Mouse (Mus musculus): Measurements from ENCODE around the gene Nthl1.

DNA sequence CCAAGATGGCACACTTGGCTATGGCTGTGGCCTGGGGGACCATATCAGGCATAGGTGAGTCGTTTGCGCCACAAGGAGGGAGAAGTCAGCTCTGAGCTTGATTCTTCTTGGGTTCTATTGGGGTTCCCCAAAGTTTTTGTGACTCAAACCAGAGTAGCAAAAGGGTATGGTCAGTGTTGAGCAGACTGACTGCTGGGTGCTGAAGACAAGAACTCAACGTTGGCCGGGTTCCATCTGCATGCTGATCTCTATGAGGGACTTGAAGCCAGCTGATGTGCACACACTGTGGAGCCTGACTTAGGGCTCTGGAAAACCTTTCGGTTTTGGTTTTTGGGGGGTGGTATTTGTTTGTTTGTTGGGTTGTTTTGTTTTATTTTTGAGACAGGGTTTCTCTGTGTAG is 3.2 kb downstream of the Nthl1 start:
- TF ChIP-seq CTCF (IDR thresholded peaks at IDR 0.05; ENCODE audit: control insufficient read depth, insufficient read depth, insufficient read length), result no peak
- no peak for TF ChIP-seq MYOG (IDR thresholded peaks at IDR 0.05; ENCODE audit: control insufficient read depth, extremely low read depth, insufficient read length)
- TF ChIP-seq USF1 (IDR thresholded peaks at IDR 0.05; ENCODE audit: low read depth), result no peak
- no peak for TF ChIP-seq MAX (IDR thresholded peaks at IDR 0.05)

All from C2C12 (cell line).